Mouse (Mus musculus) lung, adult 10 weeks (tissue): ENCODE results near the gene 4932438H23Rik. TPM values are rescaled to one million over a fixed set of nuclear protein-coding genes. Genes with fewer than 3 reads are reported as not detected.

Experiments
- polyA plus RNA-seq: library from polyadenylated mRNA; stranded (reverse); fragments of 350-450 nt; fragmentation: Illumina TruSeq; extraction: RNeasy Lipid Tissue Mini Kit (QIAGEN cat#74804); gene quantifications from one replicate; pipeline ENCODE4 v1.2.3, GENCODE M21; 2014; ENCODE audit warnings: low read depth, low replicate concordance; ENCODE audit not compliant: insufficient read depth

4932438H23Rik gene
- polyA plus RNA-seq: not detected

DNA sequence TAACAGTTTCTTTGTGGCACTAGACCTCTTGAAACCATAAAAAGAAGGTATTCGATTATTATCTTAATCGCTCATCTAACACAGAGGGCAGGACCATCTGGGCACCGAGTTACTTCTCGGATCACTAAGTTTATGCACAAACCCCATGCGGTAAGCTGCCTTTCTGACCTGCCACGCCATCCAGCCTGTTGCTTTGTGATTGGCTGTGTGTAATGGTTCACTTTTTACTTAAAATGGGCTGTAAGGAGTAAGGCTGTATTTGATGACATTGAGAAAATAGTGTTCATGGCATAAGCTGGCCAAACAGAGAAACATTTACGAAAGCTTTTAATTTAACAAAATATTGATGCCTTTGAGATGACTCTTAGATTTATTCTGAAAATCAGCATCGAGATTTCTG, at the start of gene 4932438H23Rik:
TSS of gene 4932438H23Rik (minus strand) at position 101 of the 400 bp plus-strand sequence.

DNA sequence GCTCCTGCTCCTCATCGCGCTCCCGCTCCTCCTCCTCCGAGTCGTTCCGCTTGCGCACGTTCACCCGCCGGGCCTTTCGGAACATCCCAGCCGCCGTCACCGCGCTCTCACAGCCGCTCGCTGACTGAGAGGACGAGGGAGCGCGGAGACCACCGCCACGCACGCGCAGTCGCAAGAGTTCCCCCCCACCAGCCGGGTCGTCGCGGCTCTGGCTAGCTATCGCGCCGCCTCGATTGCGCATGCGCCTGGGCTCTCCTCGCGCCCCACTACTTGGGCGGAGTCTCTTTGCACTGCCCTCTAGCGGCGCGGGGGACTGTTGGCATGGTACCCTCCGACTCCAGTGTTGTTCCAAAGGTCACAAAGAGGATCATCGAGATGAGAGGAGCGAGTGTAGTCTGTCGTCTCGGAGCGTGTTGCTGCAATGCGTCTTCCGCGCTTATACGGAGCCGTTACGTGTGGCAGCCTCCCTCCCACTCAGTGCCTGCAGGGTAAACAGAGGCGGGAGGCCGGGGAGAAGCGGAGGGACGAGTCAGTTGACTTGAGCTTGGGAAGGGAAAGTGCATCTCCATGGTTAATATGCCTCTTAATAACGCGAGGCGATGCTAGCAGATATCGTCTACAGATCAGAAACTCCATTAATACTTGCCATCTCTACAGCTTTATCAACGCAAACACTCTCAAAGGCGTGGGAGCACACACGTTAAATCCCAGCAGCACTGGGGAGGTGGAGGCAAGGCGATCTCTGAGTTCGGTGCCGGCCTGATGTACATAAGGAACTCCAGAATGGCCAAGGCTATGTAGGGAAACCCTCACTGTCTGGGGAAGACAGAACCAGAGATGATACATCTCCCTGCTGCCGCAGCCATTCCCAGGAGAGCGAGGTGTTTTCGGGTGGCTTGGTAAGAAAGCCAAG, 50.4 kb downstream of the 4932438H23Rik start, which contains the start of gene Paxbp1:
TSS of gene Paxbp1 (minus strand) at position 274 of the 913 bp plus-strand sequence.

DNA sequence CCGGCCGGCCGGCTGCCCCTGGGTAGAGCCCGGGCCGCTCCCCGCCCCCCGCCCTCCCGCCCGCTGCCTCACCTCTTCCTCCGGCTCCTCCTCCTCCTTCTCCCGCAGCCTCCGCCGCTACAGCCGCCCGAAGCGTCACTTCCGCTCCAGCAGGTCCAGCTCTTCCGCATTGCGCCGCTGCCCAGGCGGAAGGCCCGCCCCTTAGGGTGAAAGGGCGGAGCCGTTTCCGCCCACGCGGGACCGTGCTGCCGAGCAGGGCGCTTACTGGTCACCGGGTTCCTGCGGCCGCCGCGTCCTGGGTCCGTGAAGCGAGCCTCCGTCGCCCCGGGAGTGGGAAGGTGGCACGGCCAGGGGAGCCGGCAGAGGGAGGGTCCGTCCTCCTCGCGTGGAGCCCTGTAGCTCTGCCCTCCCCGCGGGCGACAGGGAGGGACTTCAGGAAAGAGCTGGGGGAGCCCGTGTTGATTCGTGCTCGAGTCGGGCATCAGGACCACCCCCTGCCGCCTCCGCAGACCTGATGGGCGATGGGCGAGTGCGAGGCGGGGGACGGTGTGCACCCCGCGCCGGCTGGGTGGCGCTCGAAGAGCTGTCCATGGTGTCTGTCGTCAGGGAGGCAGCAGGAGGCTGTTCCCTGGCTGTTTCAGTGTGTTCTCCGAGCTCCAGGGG, 83.8 kb downstream of the 4932438H23Rik start, which contains the start of gene Synj1:
TSS of gene Synj1 (minus strand) at position 288 of the 663 bp plus-strand sequence.

Other genes with a start within 250 kb of the 4932438H23Rik start
- 33.1 TPM for gene Cfap298, start 160.0 kb downstream of the 4932438H23Rik start, polyA plus RNA-seq
- 13.7 TPM for gene Synj1, start 83.8 kb downstream of the 4932438H23Rik start, polyA plus RNA-seq
- gene Paxbp1, start 50.6 kb downstream of the 4932438H23Rik start, polyA plus RNA-seq: 17.2 TPM
- gene Olig2, start 130.3 kb upstream of the 4932438H23Rik start, polyA plus RNA-seq: not detected
- not detected for gene Olig1, start 174.7 kb upstream of the 4932438H23Rik start, polyA plus RNA-seq